Mouse (Mus musculus) ES-E14 (cell line): ENCODE results near the gene Pou2f1.

Experiments
- ZC3H11A ChIP-seq: IDR thresholded peaks from 2 replicates; pipeline ENCODE4 v1.6.1; 2012; ENCODE audit warnings: low read depth, mild to moderate bottlenecking, inconsistent platforms, low read length, borderline replicate concordance
- ZNF384 ChIP-seq: IDR thresholded peaks from 2 replicates; pipeline ENCODE4 v1.6.1; 2012; ENCODE audit warnings: low read depth, low read length, inconsistent platforms

DNA sequence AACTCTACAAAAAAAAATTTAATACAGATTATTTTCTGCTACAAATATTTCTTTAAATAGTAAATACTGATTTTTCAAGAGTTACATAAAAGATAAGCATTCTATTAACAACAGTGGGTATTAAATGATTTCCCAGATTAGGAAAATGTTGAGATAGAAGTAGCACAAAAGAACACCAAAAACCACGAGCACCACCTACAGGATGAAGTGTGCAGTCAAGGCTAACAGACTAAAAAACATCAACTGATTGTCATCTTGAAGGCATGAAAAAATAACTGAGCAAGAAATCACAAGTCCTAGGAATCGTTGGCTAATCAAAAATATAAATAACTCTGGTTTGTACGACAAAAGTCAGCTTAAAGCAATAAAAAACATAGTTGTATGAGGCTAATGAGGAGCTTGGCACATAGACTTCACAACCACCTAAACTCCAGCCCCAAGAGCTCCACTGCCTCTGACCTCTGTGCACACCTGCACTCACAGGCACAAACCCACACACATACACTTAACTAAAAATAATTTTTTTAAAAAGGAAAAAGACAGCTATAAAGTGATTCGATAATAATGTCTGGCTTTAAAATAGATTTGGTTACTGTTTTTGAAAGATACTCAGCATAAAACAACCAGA is 35.3 kb downstream of the Pou2f1 start:
- TF ChIP-seq ZC3H11A = 0 out of 2 replicates have a peak, but pooled peaks have one; percentile 11
- no peak for TF ChIP-seq ZNF384
